Mouse (Mus musculus) gastrocnemius, postnatal 10 days (tissue): Measurements from ENCODE around the gene Fchsd2. TPM values are rescaled to one million over a fixed set of nuclear protein-coding genes. Genes with fewer than 3 reads are reported as not detected.
"Not testable (repeated sequence)": the region's sequence is repeated elsewhere in the genome, so short reads cannot be mapped to it uniquely, and the experiment has no call there.

Source experiments
- DNase-seq: peaks from one replicate; pipeline ENCODE4 v3.0.0; 2021; ENCODE audit warnings: mixed read lengths
- total RNA-seq, 2 experiments: library from RNA; stranded (reverse); gene quantifications; 2 replicates each; pipeline ENCODE4 v1.2.3; 2021

Gene Fchsd2
- total RNA-seq, 2 experiments from 2014 or later, result 13.6 to 18.6 TPM

DNA sequence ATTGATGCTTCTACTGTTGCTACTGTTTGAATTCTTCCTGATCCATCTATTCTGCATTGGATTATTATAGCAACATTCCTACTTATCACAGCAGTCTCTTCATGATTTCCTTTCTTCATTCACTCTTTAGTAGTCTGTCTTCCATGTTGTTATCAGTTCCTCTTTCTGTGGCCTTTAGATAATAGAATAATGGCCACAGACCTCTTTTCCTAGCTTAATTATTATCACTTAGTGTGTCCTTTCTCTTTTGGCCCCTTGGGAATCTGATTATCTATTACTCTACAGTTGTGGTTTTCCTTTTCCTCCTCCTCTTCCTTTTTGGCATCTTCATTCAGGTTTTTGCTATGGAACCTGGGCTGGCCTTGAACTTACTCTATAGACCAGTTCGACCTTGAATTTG, 21.7 kb downstream of the Fchsd2 start:
- no peak for DNase-seq

DNA sequence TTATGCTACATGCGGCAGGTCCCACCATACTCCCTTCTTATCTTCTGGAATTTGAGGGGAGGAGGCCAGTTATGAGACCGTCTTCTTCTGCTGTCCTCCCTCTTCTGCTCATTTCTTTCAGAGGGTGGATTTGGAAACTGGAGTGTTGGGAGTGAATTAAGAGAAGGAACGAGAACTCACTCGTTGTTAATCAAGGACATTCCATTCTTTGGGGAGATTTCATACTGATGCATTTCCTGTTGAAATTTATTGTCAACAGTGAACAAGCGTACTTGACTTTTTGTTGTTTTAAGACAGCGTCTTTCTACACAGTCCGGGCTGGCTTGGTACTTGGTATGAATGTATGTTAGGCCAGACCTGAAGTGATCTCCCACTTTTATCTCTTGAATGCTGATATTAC, 26.7 kb downstream of the Fchsd2 start:
- DNase-seq, result no peak

DNA sequence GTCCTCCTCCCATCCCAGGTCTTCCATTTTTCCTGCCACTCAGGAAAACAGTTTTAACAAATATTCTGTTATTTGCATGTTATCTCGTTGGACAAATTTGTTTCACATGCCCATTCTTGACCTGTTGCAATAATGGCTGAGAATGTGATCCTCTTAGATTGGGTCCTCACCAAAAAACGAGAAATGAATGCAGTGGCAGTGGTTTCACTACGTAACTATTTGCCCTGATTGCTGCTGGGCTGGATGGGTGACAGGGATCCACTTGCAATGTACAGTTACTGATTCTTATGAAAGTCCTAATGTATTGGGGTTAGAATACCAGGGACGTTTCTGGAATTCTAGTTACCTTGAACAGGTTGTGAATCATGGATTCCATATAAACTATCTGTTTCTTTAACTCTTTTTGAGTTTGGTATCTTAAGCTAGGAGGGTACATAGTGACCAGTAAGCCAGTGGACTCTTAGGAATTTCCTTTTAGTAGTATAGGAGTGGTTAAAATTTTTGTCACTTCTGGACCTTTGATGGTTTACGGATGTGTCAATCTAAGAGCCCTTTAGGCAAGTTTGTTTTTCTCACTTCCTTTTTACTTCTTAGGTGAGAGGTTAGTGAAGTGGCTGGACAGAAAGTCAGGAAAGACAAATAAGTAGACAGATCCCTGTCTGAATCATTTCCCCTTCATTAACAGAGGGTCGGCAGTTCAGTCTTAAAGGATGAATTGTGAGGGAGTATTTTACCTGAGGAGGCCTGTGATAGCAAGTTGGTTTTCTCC, 31.1 kb downstream of the Fchsd2 start:
- DNase-seq, result no peak

DNA sequence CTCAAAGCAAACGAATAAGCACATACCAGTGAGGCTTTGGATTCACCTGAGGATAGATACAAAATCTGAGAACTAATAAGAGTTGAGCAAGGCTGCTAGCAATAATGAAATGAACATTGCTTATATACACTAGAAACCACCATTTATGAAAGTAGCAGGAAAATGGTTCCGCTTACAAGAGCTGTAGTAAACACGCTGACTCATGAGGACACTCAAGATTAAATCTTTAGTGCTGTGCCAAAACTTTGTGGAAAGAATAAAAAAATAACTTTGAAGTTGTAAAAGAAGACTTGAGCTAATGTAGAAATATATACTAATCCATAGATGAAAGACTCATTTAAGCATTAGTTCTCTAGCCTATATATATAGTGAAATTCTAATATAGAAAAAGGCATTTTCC, 35.1 kb downstream of the Fchsd2 start:
- no peak for DNase-seq

DNA sequence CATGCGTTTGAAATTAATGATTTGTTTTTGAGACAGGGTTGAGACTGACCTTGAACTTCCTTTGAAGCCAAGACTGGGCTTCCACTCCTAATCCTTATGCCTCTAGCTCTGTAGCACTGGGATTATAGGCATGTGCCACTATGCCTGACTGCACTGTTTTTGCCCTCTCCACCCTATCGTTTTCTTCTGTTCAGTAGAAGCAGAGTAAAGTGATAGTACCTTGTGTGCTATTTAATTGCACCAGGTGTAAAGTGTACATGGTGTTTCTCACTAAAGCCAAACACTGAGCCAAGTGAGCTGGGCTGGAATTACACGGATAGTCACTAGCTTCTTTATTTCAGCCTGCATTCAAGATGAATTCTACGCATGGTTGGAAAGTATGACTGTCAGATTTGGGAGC, 35.9 kb downstream of the Fchsd2 start:
- DNase-seq, result no peak

DNA sequence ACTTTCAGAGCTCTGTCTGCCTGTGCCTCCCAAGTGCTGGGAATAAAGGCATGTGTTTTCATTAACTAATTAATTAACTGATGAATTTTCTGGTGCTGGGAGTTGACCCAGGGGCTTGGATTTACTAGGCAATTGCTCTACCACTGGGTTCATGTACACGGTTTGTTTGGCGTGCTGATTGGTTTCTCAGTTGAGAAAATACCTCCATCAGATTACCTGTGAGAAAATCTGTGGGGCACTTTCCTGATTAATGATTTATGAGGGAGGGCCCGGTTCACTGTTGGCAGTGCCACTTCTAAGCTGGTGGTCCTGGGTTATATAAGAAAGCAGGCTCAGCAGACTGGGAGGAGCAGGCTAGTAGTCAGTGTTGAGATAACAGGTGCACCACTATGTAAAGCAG, 38.0 kb downstream of the Fchsd2 start:
- no peak for DNase-seq

DNA sequence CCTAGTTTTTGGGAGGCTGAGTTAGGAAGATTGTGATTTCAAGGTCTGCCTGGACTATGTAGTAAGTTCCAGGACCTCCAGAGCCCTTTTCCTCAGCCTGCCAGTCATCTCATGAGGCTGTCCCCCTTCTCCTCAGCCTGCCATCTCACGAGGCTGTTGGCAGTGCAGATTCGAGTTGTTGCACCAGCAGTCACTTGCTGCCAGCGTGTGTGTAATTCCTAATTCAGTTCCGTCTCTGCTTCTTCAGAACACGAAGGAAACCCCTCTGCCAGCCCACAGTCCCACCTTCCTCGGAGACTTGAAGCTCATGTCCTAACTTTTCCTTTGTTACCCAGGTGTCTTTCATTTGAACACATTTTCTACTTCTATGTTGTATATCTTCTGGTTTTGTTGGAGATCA, 38.6 kb downstream of the Fchsd2 start:
- DNase-seq, result no peak

DNA sequence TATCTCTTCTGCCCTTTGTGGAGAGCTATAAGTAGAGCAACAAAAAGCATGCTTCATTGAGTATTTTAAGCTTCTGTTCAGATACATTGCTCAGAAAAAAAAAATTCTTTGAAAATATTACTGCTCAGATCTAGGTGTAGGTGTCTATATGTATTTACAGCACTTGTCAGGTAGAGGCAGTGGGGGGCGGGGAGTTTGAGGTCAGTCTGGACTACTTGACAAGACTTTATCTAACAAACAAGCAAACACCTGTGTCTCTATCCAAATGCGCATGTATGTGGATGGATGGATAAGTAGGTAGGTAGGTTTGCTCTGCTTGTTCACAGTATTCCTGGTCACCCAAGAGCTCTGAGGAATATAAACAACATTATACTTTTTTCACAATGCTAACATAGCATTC, 40.9 kb downstream of the Fchsd2 start:
- no peak for DNase-seq

DNA sequence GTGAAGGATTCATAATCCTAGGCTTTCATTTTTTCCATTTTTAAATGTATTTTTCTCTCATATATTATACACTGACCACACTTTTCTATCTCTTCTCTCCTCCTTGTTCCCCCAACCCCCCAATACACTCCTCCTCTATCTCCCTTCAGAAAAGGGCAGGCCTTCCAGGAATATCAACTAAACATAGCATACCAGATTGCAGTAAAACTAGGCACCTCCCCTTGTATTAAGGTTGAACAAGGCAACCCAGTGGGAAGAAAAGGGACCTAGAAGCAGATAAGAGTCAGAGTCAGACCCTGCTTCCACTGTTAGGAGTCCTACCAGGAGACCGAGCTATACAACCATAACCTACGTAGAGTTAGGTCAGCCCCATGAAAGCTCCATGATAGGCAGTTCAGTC, 41.5 kb downstream of the Fchsd2 start:
- no peak for DNase-seq

DNA sequence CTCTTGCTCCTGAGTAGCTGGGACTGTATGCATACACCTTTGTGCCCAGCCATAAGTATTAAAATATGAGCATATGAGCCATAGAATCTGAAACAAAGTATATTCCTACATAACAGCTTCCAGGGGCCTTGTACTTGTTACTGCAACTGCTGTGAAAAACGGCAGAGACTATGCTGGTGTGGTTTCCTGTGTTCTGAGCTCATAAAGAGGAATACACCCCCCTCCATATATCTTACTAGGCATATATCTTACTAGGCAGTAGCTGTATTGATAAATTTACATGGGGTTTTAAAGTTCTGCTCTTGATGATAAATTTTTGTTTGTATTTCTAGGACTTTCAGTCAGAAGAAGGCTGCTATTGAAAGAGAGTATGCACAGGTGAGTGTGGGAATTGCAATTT, 46.2 kb downstream of the Fchsd2 start:
- no peak for DNase-seq

DNA sequence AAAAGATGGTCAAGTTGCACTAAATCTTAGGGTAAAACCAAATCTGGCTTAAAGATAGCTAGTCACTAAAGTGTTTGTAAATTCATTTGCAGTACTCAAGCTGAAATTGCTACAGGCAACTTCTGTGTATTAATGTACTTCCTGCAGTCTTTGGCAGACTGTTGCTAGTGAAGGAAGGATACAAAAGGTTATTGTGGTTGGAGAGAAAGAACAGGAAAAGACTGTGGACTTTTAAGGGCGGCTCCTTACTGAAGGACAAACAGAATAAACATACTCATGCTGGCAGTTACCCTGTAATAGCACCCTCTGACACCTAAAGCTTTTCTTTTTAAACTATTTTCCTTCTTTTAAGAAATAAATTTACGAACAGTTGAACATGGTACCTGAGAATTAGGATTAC, 50.2 kb downstream of the Fchsd2 start:
- no peak for DNase-seq

DNA sequence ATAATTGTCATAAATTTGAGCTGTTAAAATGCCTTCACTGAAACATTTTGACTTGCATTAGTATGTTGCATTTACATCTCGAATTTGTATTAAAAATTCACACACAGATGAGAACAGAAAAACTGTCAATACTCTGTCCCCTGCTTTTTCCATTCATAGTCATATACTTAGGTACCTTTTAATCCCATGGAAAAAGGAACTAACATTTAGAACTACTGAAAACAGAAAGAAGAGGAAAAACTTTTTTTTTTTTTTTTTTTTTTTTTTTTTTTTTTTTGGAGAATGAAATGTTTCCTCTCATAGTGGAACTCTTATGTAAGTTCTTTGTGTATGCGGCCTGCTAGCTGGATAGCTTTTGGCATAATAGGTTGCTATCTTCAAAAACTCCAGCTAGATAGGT, 51.6 kb downstream of the Fchsd2 start:
- no peak for DNase-seq

DNA sequence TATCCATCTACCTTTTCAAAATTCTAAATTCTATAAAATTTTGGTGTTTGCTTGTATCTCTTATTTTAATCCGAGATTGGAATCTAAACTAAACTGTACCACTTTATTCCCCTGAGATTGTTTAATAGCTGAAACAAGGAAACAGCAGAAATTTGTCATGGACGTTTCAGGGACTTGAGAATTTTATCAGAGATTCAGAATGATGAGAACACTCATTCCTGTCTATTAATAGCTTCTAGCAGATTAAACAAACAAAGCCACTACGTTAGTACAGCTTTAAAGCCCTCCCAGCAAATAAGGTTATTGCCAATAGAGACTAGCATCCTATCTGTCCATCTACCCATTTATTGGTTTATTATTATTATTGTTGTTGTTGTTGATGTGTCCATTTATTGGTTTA, 56.4 kb downstream of the Fchsd2 start:
- DNase-seq, result no peak

DNA sequence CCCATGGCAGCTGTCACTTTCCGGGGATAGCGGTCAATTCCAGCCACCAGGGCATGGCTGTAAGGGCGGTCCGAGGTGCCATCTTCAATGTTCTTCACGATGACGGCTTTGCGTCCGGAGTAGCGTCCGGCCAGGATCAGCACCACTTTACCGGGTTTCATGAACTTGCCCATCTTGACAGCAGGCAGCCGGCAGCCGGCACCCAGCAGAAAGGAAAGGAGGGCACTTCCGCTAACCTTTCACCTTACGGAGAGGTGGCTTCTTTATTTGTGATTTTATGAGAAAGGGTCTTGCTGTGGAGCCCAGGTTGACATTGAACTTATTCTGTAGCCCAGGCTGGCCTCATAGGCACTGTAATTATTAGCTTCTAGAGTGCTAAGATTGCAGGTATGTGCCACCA, 62.2 kb downstream of the Fchsd2 start:
- DNase-seq, result not testable (repeated sequence)

DNA sequence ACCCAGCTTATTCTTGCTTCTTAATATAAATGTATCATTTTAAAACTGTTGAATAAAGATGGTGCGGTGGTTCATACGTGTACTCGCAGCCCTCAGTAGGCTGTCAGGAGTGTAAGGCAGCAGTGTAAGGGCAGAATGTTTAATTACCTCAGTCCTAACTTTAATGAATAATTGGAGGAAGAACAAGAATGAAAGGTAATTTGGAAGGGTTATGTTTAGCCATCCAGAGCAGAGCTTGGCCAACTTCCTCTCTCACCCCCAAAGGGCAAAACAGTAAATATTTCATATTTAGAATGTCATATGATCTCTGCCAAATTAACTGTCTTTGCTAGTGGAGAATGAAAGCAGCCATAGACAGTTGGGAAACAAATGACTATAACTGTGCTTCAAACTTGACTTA, 62.6 kb downstream of the Fchsd2 start:
- no peak for DNase-seq

DNA sequence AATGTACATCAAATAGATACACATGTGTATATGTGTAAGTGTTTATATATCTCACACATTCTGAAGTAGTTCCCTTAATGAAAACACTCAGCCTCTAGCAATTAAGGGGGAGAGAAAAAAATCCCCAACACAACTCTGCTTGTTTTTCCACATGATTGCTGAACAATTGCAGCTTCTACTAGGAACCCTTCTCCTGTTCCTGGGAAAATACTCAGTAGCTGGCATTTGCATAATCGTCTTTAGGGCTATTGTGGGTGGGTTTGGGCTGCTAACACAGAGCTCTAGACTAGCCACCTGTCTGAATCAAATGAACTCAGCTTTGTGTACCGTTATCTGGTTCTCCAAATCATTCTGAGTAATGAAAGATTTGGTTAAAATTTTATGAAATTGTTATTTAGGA, 67.6 kb downstream of the Fchsd2 start:
- DNase-seq, result no peak

DNA sequence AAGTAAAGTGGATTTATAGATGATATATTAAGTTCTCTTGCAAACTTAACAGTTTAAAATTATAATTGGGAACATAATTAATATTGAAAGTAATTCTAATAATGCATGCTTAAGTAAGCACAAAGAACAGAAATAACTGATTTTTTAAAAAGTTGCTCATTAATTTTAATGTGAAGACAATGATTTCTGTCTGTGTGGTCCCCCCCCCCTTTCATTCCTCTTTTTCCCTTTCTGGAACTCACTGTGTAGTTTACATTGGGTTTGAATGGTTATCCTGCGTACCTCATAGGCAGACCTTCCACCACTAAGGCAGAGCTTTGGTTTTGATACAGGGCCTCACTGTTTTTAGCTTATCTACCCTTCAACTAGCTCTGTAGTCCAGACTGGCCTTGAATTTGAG, 70.1 kb downstream of the Fchsd2 start:
- DNase-seq, result no peak

DNA sequence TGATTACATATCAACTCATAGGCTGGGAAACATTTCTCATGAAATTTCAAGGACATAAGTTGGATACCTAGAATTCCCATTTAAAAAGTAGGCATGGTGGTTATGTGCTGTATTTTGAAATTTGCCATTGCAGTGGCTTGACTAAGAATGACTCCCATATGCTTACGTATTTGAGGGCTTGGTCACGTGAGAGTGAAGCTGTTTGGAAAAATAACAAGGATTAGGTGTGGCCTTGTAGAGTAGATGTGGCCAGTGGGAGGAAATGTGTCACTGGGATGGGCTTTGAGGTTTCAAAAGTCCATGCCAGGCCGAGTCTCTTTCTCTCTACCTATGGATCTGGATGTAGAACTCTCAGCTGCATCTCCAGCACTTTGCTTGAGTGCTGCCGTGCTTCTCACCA, 71.2 kb downstream of the Fchsd2 start:
- no peak for DNase-seq

DNA sequence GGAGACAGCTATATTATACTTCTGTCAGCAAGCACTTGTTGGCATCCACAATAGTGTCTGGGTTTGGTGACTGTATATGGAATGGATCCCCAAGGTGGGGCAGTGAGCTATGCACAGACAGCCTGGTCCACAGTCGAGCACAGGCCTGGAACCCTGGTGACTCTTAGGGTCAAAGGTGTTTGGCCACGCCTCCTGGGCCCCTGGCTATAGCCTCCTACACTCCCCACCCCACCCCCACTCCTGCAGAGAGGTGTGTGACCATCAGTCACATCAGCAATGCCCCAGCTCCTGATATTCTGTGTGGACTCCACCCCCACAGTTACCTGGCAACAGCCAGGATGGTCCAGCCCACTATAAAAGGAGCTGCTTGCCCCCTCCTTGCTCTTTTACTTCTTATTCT, 73.9 kb downstream of the Fchsd2 start:
- no peak for DNase-seq

DNA sequence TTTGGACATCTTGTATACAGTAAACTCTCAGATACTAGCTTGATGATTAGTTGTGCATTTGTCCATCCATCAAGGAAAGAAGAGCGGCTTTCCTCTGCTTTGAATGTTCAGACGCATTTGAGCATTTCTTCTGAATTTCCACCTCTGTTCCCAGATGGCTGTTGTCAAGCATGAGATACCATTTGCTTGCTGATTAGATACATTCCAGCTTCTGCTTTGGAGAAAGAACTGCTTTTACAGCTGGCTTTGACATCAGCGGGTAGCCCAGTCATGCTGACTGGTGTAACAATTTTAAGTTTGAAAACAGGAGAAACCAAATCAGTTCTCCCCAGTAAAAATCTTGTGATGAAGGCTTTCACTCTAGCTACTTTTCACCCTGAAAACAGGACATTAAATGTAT, 77.8 kb downstream of the Fchsd2 start:
- DNase-seq, result no peak

DNA sequence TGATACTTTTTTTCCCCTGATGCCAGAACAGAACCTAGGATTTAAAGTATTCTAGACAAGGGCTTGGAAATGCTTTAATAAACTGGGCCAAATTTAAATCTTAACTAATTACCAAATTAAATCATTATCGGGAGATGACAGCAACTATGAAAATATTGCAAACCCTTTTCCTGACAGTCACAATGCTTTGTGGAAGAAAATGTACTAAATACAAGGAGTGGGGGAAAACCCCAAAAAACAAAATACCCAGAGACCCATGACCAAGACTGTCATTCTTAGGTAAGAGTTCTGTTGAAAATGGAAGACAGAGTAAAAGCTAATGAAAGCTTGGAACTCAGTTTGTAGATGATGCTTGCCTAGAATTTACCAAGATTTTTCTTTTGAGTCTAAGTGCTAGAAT, 78.3 kb downstream of the Fchsd2 start:
- no peak for DNase-seq

DNA sequence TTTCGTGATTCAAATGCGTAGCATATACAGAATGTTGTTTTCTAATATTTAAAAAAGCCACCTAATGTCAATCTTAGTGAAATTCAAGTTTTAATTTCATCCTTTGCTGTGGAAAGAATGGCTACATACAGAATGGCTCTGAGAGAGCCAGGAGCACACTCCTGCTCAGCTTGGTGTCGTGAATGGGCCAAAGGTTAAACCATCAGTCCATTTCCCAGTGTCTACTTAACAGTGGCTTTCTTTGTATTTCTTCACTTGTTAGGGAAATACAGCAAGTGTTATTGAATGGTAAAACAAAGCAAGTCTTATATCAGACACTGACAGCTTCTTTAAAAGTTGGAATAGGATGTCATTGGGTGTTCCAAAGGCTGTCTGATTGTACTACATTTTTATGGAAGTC, 80.7 kb downstream of the Fchsd2 start:
- no peak for DNase-seq

DNA sequence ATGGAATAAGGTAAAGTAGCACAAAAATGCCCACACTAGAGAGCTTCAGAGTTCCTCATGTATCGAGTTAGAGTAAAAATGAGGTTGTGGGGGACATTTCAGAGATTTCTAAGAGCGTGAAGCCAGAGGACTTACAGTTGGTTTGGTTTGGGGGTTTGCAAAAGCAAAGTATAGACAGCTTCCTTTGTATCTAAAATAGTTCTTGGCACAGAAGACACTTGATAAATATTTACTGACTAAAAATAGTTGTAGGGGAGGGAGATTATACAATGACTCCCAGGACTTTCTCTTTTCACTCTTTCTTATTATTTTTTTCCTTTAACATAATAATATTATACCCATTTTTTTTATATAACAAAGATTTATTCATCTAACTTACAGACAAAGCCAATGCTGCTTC, 86.1 kb downstream of the Fchsd2 start:
- no peak for DNase-seq

DNA sequence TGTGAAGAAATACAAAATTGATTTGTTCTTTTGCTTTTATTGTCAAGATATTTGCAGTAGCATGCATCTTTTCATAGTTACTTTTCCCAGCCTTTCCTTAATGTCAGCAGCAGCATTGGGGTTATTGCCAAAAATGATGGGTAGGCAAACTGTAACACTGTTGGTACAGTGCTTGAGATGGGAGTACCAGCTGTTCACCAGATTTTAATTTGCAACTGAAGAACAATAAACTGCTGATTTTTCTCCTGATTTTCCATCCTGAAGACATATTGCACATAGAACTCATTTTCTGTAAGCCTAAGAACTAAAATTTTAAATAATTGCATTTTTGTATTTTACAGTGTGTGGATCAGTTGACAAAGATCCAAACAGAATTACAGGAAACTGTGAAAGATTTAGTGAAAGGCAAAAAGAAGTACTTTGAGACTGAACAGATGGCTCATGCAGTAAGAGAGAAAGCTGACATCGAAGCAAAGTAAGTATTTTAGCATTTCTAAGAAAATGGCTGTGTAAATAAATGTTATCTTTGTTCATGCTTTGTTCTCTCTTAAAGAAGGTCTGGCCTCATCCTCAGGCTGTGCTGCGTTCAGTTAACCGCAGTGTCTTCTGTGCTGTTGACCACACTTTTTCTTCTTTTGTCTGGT, 98.8 kb downstream of the Fchsd2 start:
- DNase-seq, result no peak
